12 mouse cellular contexts compared by ENCODE assay signal in genomic region chr8:105820925-105821324, GRCm38 (mm10). TPM values are rescaled to one million over a fixed set of nuclear protein-coding genes. Genes with fewer than 3 reads are reported as not detected.
DNase-seq lines count a peak whose midpoint lies in the region; ATAC-seq and TF ChIP-seq lines count a peak whose summit lies in the region.
"Had no signal": no experiment of that assay in that cellular context is flagged by ENCODE, and none has a peak within 500 bp of the region (broad histone marks: within the 10 kb centered on the region; RNA-seq: fewer than 3 reads in every experiment).

No protein-coding gene starts in this region.

- peak; percentile 16; the same call in 1 of the 2 replicates for ATAC-seq in midbrain, embryonic 12.5 days (ENCODE audit: low FRiP score, low read depth)
- ATAC-seq in midbrain, embryonic 16.5 days, result no peak
- peak; percentile 97 for ATAC-seq in liver, embryonic 11.5 days (replicated peaks; ENCODE audit: low FRiP score)
- peak; percentile 85 for ATAC-seq in stomach, embryonic 16.5 days (ENCODE audit: insufficient read depth, low FRiP score)
- no peak for ATAC-seq in forebrain, postnatal 0 days

- H3K4me1 ChIP-seq in midbrain, embryonic 12.5 days, result peaks cover 12% of the 10 kb centered on the region
- H3K4me1 ChIP-seq in midbrain, embryonic 16.5 days (ENCODE audit: control insufficient read depth, insufficient read depth, low read length), result peaks cover 14% of the 10 kb centered on the region
- H3K4me1 ChIP-seq in liver, embryonic 11.5 days (replicated peaks; ENCODE audit: control insufficient read depth, insufficient read depth, low read length), result peaks cover 54% of the 10 kb centered on the region
- H3K4me1 ChIP-seq in stomach, embryonic 16.5 days (ENCODE audit: control insufficient read depth, insufficient read depth, low read length), result peaks cover 18% of the 10 kb centered on the region
- H3K4me1 ChIP-seq in forebrain, postnatal 0 days (ENCODE audit: insufficient read depth), result peaks cover 3% of the 10 kb centered on the region; the same call in 1 of the 2 replicates

- no peaks in the 10 kb centered on the region for H3K27me3 ChIP-seq in midbrain, embryonic 12.5 days
- H3K27me3 ChIP-seq in midbrain, embryonic 16.5 days (ENCODE audit: control insufficient read depth, insufficient read depth, low read depth, low read length), result no peaks in the 10 kb centered on the region
- no peaks in the 10 kb centered on the region for H3K27me3 ChIP-seq in liver, embryonic 11.5 days (replicated peaks; ENCODE audit: control insufficient read depth, insufficient read depth, low read length)
- H3K27me3 ChIP-seq in stomach, embryonic 16.5 days (ENCODE audit: control insufficient read depth, insufficient read depth, low read length), result no peaks in the 10 kb centered on the region
- H3K27me3 ChIP-seq in forebrain, postnatal 0 days (ENCODE audit: insufficient read depth, low read length), result no peaks in the 10 kb centered on the region

- no peak overlapping the region for H3K27ac ChIP-seq in midbrain, embryonic 12.5 days (replicated peaks)
- no peak overlapping the region for H3K27ac ChIP-seq in midbrain, embryonic 16.5 days (ENCODE audit: low read length)
- H3K27ac ChIP-seq in liver, embryonic 11.5 days (ENCODE audit: low read depth, low read length), result peak overlapping the region; percentile 91
- H3K27ac ChIP-seq in stomach, embryonic 16.5 days (ENCODE audit: low read length), result no peak overlapping the region
- no peak overlapping the region for H3K27ac ChIP-seq in forebrain, postnatal 0 days (ENCODE audit: low read depth, low read length)
- H3K27ac ChIP-seq: forebrain, embryonic 10.5 days; kidney, postnatal 0 days had no signal

- 95% methylated on average over 1 of the region's 1 CpGs for WGBS in midbrain, embryonic 12.5 days
- 100% methylated on average over 1 of the region's 1 CpGs for WGBS in midbrain, embryonic 16.5 days
- 71% methylated on average over 1 of the region's 1 CpGs for WGBS in liver, embryonic 11.5 days
- 97% methylated on average over 1 of the region's 1 CpGs for WGBS in stomach, embryonic 16.5 days
- 90% methylated on average over 1 of the region's 1 CpGs for WGBS in forebrain, postnatal 0 days

- peak; percentile 49 for DNase-seq in heart, adult 8-10 months (ENCODE audit: low spot score)
- peak; percentile 53 for DNase-seq in liver, embryonic 11.5 days (ENCODE audit: low spot score)
- no peak for DNase-seq in retina, embryonic 14.5 days (ENCODE audit: low spot score)
- DNase-seq in natural killer cell, adult 2 months (ENCODE audit: low spot score in 2 of 2), result no peak
- no peak for DNase-seq in forebrain, postnatal 0 days
- DNase-seq: cerebellum, adult 11 months; midbrain, embryonic 14.5 days had no signal

- H3K4me2 ChIP-seq in midbrain, embryonic 12.5 days (replicated peaks), result no peak overlapping the region
- H3K4me2 ChIP-seq in midbrain, embryonic 16.5 days (ENCODE audit: low read length), result no peak overlapping the region
- peak overlapping the region; percentile 58 for H3K4me2 ChIP-seq in liver, embryonic 11.5 days
- no peak overlapping the region for H3K4me2 ChIP-seq in stomach, embryonic 16.5 days (ENCODE audit: low read depth, low read length)
- no peak overlapping the region for H3K4me2 ChIP-seq in forebrain, postnatal 0 days (ENCODE audit: low read depth)

- H3K36me3 ChIP-seq in midbrain, embryonic 12.5 days, result peaks cover 54% of the 10 kb centered on the region
- peaks cover 18% of the 10 kb centered on the region for H3K36me3 ChIP-seq in midbrain, embryonic 16.5 days (ENCODE audit: control insufficient read depth, insufficient read depth, low read length)
- H3K36me3 ChIP-seq in liver, embryonic 11.5 days (ENCODE audit: control insufficient read depth, insufficient read depth, low read length), result peaks cover 32% of the 10 kb centered on the region
- peaks cover 12% of the 10 kb centered on the region; the same call in 1 of the 2 replicates for H3K36me3 ChIP-seq in stomach, embryonic 16.5 days (ENCODE audit: control insufficient read depth, insufficient read depth, low read length)
- peaks cover 45% of the 10 kb centered on the region for H3K36me3 ChIP-seq in forebrain, postnatal 0 days (ENCODE audit: insufficient read depth)

- H3K9me3 ChIP-seq in midbrain, embryonic 12.5 days, result no peaks in the 10 kb centered on the region
- H3K9me3 ChIP-seq in midbrain, embryonic 16.5 days (replicated peaks; ENCODE audit: control insufficient read depth, low read length, poor library complexity, severe bottlenecking), result no peaks in the 10 kb centered on the region
- no peaks in the 10 kb centered on the region for H3K9me3 ChIP-seq in liver, embryonic 11.5 days (ENCODE audit: control insufficient read depth, low read length)
- H3K9me3 ChIP-seq in stomach, embryonic 16.5 days (replicated peaks; ENCODE audit: control insufficient read depth, low read length), result no peaks in the 10 kb centered on the region
- H3K9me3 ChIP-seq in forebrain, postnatal 0 days (ENCODE audit: low read length), result no peaks in the 10 kb centered on the region

- no peak for TF ChIP-seq CTCF in forebrain, postnatal 0 days (IDR thresholded peaks at IDR 0.05; ENCODE audit: low read depth)

- no peak overlapping the region for H3K9ac ChIP-seq in midbrain, embryonic 12.5 days (replicated peaks)
- H3K9ac ChIP-seq in midbrain, embryonic 16.5 days (ENCODE audit: low read depth, low read length), result no peak overlapping the region
- peak overlapping the region; percentile 42 for H3K9ac ChIP-seq in liver, embryonic 11.5 days (ENCODE audit: low read depth, low read length)
- no peak overlapping the region for H3K9ac ChIP-seq in stomach, embryonic 16.5 days (ENCODE audit: low read length)
- H3K9ac ChIP-seq in forebrain, postnatal 0 days, result no peak overlapping the region

- H3K4me3 ChIP-seq in midbrain, embryonic 12.5 days, result no peak overlapping the region
- H3K4me3 ChIP-seq in midbrain, embryonic 16.5 days (ENCODE audit: low read depth, low read length), result no peak overlapping the region
- no peak overlapping the region; the same call in 1 of the 2 replicates for H3K4me3 ChIP-seq in liver, embryonic 11.5 days (ENCODE audit: low read depth, low read length)
- H3K4me3 ChIP-seq in stomach, embryonic 16.5 days (replicated peaks; ENCODE audit: low read length), result no peak overlapping the region
- H3K4me3 ChIP-seq in forebrain, postnatal 0 days (ENCODE audit: low read depth, low read length), result no peak overlapping the region
- H3K4me3 ChIP-seq: forebrain, embryonic 10.5 days had no signal

RNA-seq across cellular contexts. Expression of gene Ranbp10, which starts 6.2 kb away (rescaled TPM):
- polyA plus RNA-seq in midbrain, embryonic 12.5 days (2016; fragmentation: Nextera tagmentation; extraction: Ambion mirVana), result 15.0 and 15.1 TPM in 2 replicates
- 9.6 and 12.6 TPM in 2 replicates for polyA plus RNA-seq in midbrain, embryonic 16.5 days (2015; fragmentation: Nextera tagmentation; extraction: Ambion mirVana)
- 10 to 100 TPM; 17.4 to 20.0 (median 18.7) TPM for total RNA-seq in heart, adult 8-10 months (2022)
- 20.2 and 22.0 TPM in 2 replicates for polyA plus RNA-seq in liver, embryonic 11.5 days (2014; fragmentation: Nextera tagmentation; extraction: Ambion mirVana)
- polyA plus RNA-seq in stomach, embryonic 16.5 days (2015; fragmentation: Nextera tagmentation; extraction: Ambion mirVana), result 13.7 and 14.1 TPM in 2 replicates
- total RNA-seq in forebrain, postnatal 0 days (2014; rRNA removed), result 9.8 and 13.6 TPM in 2 replicates
- polyA plus RNA-seq in forebrain, postnatal 0 days (2015; fragmentation: Nextera tagmentation; extraction: Ambion mirVana), result 3.5 and 4.5 TPM in 2 replicates

RNA-seq across cellular contexts. Expression of gene Tsnaxip1, which starts 6.6 kb away (rescaled TPM):
- 0.22 and 0.63 TPM in 2 replicates for polyA plus RNA-seq in midbrain, embryonic 12.5 days (2016; fragmentation: Nextera tagmentation; extraction: Ambion mirVana)
- polyA plus RNA-seq in midbrain, embryonic 16.5 days (2015; fragmentation: Nextera tagmentation; extraction: Ambion mirVana), result 0.77 and 0.93 TPM in 2 replicates
- total RNA-seq in heart, adult 8-10 months (2022), result not detected
- polyA plus RNA-seq in liver, embryonic 11.5 days (2014; fragmentation: Nextera tagmentation; extraction: Ambion mirVana), result 0.12 TPM in 1 of 2 replicates, not detected in the other
- 0.10 and 0.18 TPM in 2 replicates for polyA plus RNA-seq in stomach, embryonic 16.5 days (2015; fragmentation: Nextera tagmentation; extraction: Ambion mirVana)
- total RNA-seq in forebrain, postnatal 0 days (2014; rRNA removed), result 0.67 and 1.2 TPM in 2 replicates
- 0.92 and 1.1 TPM in 2 replicates for polyA plus RNA-seq in forebrain, postnatal 0 days (2015; fragmentation: Nextera tagmentation; extraction: Ambion mirVana)

RNA-seq across cellular contexts. Expression of gene Cenpt, which starts 32.2 kb away (rescaled TPM):
- polyA plus RNA-seq in midbrain, embryonic 12.5 days (2016; fragmentation: Nextera tagmentation; extraction: Ambion mirVana), result 66.3 and 67.0 TPM in 2 replicates
- 45.9 and 59.5 TPM in 2 replicates for polyA plus RNA-seq in midbrain, embryonic 16.5 days (2015; fragmentation: Nextera tagmentation; extraction: Ambion mirVana)
- 1 to 10 TPM; 2.0 to 2.6 (median 2.5) TPM for total RNA-seq in heart, adult 8-10 months (2022)
- polyA plus RNA-seq in liver, embryonic 11.5 days (2014; fragmentation: Nextera tagmentation; extraction: Ambion mirVana), result 37.0 and 37.5 TPM in 2 replicates
- 39.4 and 41.0 TPM in 2 replicates for polyA plus RNA-seq in stomach, embryonic 16.5 days (2015; fragmentation: Nextera tagmentation; extraction: Ambion mirVana)
- 42.4 and 44.7 TPM in 2 replicates for total RNA-seq in forebrain, postnatal 0 days (2014; rRNA removed)
- 39.0 and 42.8 TPM in 2 replicates for polyA plus RNA-seq in forebrain, postnatal 0 days (2015; fragmentation: Nextera tagmentation; extraction: Ambion mirVana)

RNA-seq across cellular contexts. Expression of gene Thap11, which starts 34.0 kb away (rescaled TPM):
- polyA plus RNA-seq in midbrain, embryonic 12.5 days (2016; fragmentation: Nextera tagmentation; extraction: Ambion mirVana), result 76.7 and 78.6 TPM in 2 replicates
- polyA plus RNA-seq in midbrain, embryonic 16.5 days (2015; fragmentation: Nextera tagmentation; extraction: Ambion mirVana), result 50.6 and 53.4 TPM in 2 replicates
- 10 to 100 TPM; 26.4 to 30.7 (median 28.0) TPM for total RNA-seq in heart, adult 8-10 months (2022)
- polyA plus RNA-seq in liver, embryonic 11.5 days (2014; fragmentation: Nextera tagmentation; extraction: Ambion mirVana), result 62.0 and 66.5 TPM in 2 replicates
- 49.3 and 54.5 TPM in 2 replicates for polyA plus RNA-seq in stomach, embryonic 16.5 days (2015; fragmentation: Nextera tagmentation; extraction: Ambion mirVana)
- 60.4 and 81.9 TPM in 2 replicates for total RNA-seq in forebrain, postnatal 0 days (2014; rRNA removed)
- 48.6 and 57.2 TPM in 2 replicates for polyA plus RNA-seq in forebrain, postnatal 0 days (2015; fragmentation: Nextera tagmentation; extraction: Ambion mirVana)

RNA-seq across cellular contexts. Expression of gene Nutf2, which starts 39.5 kb away (rescaled TPM):
- polyA plus RNA-seq in midbrain, embryonic 12.5 days (2016; fragmentation: Nextera tagmentation; extraction: Ambion mirVana), result 280 and 286 TPM in 2 replicates
- polyA plus RNA-seq in midbrain, embryonic 16.5 days (2015; fragmentation: Nextera tagmentation; extraction: Ambion mirVana), result 146 and 153 TPM in 2 replicates
- 10 to 100 TPM; 16.4 to 44.3 (median 30.6) TPM for total RNA-seq in heart, adult 8-10 months (2022)
- 304 and 312 TPM in 2 replicates for polyA plus RNA-seq in liver, embryonic 11.5 days (2014; fragmentation: Nextera tagmentation; extraction: Ambion mirVana)
- polyA plus RNA-seq in stomach, embryonic 16.5 days (2015; fragmentation: Nextera tagmentation; extraction: Ambion mirVana), result 140 and 208 TPM in 2 replicates
- 70.4 and 89.5 TPM in 2 replicates for total RNA-seq in forebrain, postnatal 0 days (2014; rRNA removed)
- 142 and 146 TPM in 2 replicates for polyA plus RNA-seq in forebrain, postnatal 0 days (2015; fragmentation: Nextera tagmentation; extraction: Ambion mirVana)

Comparison
In these comparisons a context has a peak if more than half of its experiments do, and no peak if none do; other contexts are left out.
1. ATAC-seq: peak in midbrain, embryonic 12.5 days (single experiment), liver, embryonic 11.5 days (single experiment) and stomach, embryonic 16.5 days (single experiment); none in midbrain, embryonic 16.5 days (single experiment) and forebrain, postnatal 0 days (single experiment).
2. DNase-seq: peak in heart, adult 8-10 months (single experiment) and liver, embryonic 11.5 days (single experiment); none in retina, embryonic 14.5 days (single experiment), natural killer cell, adult 2 months (0 of 2) and forebrain, postnatal 0 days (single experiment).